Mouse (Mus musculus): ENCODE data around the gene Tradd. TPM values are rescaled to one million over a fixed set of nuclear protein-coding genes. Genes with fewer than 3 reads are reported as not detected.
A peak's percentile ranks its signal among the peaks of the same experiment; 100 is the strongest.
"Not testable (repeated sequence)": the region's sequence is repeated elsewhere in the genome, so short reads cannot be mapped to it uniquely, and the experiment has no call there.

Tradd gene
- polyA plus RNA-seq, 1 experiment: 7.9 TPM

- no peak for DNase-seq (ENCODE audit: low read depth)
- TF ChIP-seq POLR2A (IDR thresholded peaks at IDR 0.05; ENCODE audit: borderline replicate concordance, extremely low read depth, insufficient read depth, insufficient read length, poor library complexity, severe bottlenecking) (no peak), CTCF (IDR thresholded peaks at IDR 0.05; ENCODE audit: borderline replicate concordance, extremely low read depth, insufficient read depth, insufficient read length) (no peak)
These were observed 6.9 kb downstream of the Tradd start for GRCm38 (mm10) chr8:105257318-105258114.

- TF ChIP-seq CTCF (IDR thresholded peaks at IDR 0.05; ENCODE audit: borderline replicate concordance, extremely low read depth, insufficient read depth, insufficient read length): no peak
- TF ChIP-seq POLR2A (IDR thresholded peaks at IDR 0.05; ENCODE audit: borderline replicate concordance, extremely low read depth, insufficient read depth, insufficient read length, poor library complexity, severe bottlenecking): no peak
- no peak for DNase-seq (ENCODE audit: low read depth)
These were observed 9.5 kb downstream of the Tradd start, which contains the start of gene B3gnt9 for GRCm38 (mm10) chr8:105254966-105255350. Gene B3gnt9, minus strand, starts transcription at chr8:105255153.

GRCm38 (mm10) chr8:105254152-105254965 is 10.1 kb downstream of the Tradd start:
- TF ChIP-seq CTCF (IDR thresholded peaks at IDR 0.05; ENCODE audit: borderline replicate concordance, extremely low read depth, insufficient read depth, insufficient read length) (peak; percentile 85), POLR2A (IDR thresholded peaks at IDR 0.05; ENCODE audit: borderline replicate concordance, extremely low read depth, insufficient read depth, insufficient read length, poor library complexity, severe bottlenecking) (no peak)
- DNase-seq (ENCODE audit: low read depth): peak; percentile 94

- TF ChIP-seq CTCF (IDR thresholded peaks at IDR 0.05; ENCODE audit: borderline replicate concordance, extremely low read depth, insufficient read depth, insufficient read length) (no peak), POLR2A (IDR thresholded peaks at IDR 0.05; ENCODE audit: borderline replicate concordance, extremely low read depth, insufficient read depth, insufficient read length, poor library complexity, severe bottlenecking) (no peak)
- DNase-seq (ENCODE audit: low read depth): no peak
These were observed 10.7 kb downstream of the Tradd start for GRCm38 (mm10) chr8:105253766-105254151.

GRCm38 (mm10) chr8:105252680-105253537 is 11.5 kb downstream of the Tradd start:
- TF ChIP-seq CTCF (IDR thresholded peaks at IDR 0.05; ENCODE audit: borderline replicate concordance, extremely low read depth, insufficient read depth, insufficient read length) (no peak), POLR2A (IDR thresholded peaks at IDR 0.05; ENCODE audit: borderline replicate concordance, extremely low read depth, insufficient read depth, insufficient read length, poor library complexity, severe bottlenecking) (no peak)
- no peak for DNase-seq (ENCODE audit: low read depth)

- DNase-seq (ENCODE audit: low read depth): no peak
- TF ChIP-seq POLR2A (IDR thresholded peaks at IDR 0.05; ENCODE audit: borderline replicate concordance, extremely low read depth, insufficient read depth, insufficient read length, poor library complexity, severe bottlenecking): no peak
- TF ChIP-seq CTCF (IDR thresholded peaks at IDR 0.05; ENCODE audit: borderline replicate concordance, extremely low read depth, insufficient read depth, insufficient read length): no peak
These were observed 12.5 kb downstream of the Tradd start for GRCm38 (mm10) chr8:105251954-105252353.

DNA sequence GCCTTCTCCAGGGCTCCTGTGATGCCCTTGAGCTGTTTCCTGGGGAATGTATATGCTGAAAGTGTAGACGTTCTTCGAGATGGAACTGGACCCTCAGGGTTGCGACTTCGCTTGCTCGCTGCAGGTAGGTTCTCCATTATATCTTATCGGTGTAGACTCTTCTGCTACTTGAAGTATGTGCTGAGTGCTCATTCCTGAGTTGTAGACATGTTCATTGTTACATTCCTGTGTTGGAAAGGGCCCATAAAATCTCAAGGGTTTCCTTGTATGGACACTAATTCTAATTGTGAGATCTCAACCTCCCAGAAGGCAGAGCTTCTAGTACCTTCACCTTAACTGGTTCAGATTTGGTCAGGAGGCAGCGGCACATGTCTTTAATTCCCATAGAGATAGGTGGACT is 23.4 kb downstream of the Tradd start:
- TF ChIP-seq POLR2A (IDR thresholded peaks at IDR 0.05; ENCODE audit: borderline replicate concordance, extremely low read depth, insufficient read depth, insufficient read length, poor library complexity, severe bottlenecking): no peak
- TF ChIP-seq CTCF (IDR thresholded peaks at IDR 0.05; ENCODE audit: borderline replicate concordance, extremely low read depth, insufficient read depth, insufficient read length): no peak
- DNase-seq (ENCODE audit: low read depth): no peak

- TF ChIP-seq CTCF (IDR thresholded peaks at IDR 0.05; ENCODE audit: borderline replicate concordance, extremely low read depth, insufficient read depth, insufficient read length) (no peak), POLR2A (IDR thresholded peaks at IDR 0.05; ENCODE audit: borderline replicate concordance, extremely low read depth, insufficient read depth, insufficient read length, poor library complexity, severe bottlenecking) (no peak)
- no peak for DNase-seq (ENCODE audit: low read depth)
These were observed 26.8 kb downstream of the Tradd start for GRCm38 (mm10) chr8:105237442-105238142.

DNA sequence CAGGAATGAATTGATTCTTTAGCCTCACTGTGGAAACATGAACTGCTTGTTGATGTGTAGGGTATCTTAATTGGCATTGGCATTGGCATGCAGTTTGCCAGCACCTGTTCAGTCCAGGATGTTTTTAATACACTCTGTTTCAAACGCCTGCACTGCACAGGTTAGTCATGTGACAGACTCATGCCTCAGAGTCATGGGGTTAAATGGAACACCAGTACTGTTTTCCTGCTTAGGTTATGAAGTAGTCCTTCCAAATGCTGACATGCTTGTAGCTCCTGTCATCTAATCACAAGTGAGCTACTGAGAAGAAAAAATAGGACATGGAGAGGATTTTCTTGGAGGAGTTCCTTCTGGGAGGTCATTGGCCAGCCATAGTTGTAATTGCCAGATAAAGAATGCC is 29.2 kb downstream of the Tradd start:
- DNase-seq (ENCODE audit: low read depth): no peak
- no peak for TF ChIP-seq CTCF (IDR thresholded peaks at IDR 0.05; ENCODE audit: borderline replicate concordance, extremely low read depth, insufficient read depth, insufficient read length)
- no peak for TF ChIP-seq POLR2A (IDR thresholded peaks at IDR 0.05; ENCODE audit: borderline replicate concordance, extremely low read depth, insufficient read depth, insufficient read length, poor library complexity, severe bottlenecking)

DNA sequence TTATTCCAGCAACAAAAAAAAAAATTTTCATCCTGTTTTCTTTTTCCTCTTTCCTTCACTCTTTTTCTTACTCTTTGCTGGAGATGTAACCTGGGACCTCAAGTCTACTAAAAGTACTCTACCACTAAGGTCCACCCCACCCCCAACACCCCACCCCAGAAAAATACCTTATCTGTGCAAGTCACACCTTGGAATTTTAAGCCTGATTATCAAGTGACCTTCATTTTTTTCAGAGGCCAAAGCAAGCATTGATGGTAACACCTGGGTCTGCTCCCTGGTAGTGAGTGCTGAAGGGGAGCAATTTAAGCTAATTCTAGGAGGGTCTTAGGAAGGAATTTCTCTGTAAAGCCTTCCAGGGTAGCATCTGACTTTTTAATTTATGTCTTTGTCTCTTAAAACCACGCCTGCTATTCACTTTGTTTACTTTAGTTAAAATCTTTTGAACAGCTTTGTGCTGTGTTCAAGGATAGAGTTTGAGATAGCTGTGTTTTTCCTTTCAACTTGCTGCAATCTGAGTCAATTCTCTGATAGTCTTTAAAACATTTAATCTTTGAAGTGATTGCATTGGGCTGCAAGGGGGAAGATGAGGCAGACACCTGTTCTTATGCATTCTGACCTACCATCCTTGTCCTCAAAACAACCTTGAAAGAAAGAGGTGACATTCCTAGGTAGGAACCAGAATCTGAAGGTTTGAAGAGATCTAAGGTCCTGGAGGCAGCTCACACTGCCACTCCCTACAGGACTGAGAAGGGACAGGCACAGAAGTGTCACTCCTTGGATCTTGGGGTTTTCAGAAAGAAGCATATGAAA is 31.1 kb downstream of the Tradd start:
- TF ChIP-seq CTCF (IDR thresholded peaks at IDR 0.05; ENCODE audit: borderline replicate concordance, extremely low read depth, insufficient read depth, insufficient read length): no peak
- no peak for TF ChIP-seq POLR2A (IDR thresholded peaks at IDR 0.05; ENCODE audit: borderline replicate concordance, extremely low read depth, insufficient read depth, insufficient read length, poor library complexity, severe bottlenecking)
- no peak for DNase-seq (ENCODE audit: low read depth)

DNA sequence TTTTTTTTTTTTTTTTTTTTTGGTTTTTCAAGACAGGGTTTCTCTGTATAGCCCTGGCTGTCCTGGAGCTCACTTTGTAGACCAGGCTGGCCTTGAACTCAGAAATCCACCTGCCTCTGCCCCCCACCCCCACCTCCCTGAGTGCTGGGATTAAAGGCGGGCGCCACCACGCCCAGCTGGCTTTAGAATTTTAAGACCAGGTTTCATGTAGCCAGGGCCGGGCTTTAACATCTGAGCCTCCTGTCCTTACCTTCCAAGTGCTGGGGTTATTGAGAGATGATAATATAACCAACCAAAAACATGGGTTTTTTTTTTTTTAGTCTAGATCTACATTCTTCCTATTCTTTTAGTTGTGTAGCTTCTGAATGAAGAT is 32.1 kb downstream of the Tradd start:
- DNase-seq (ENCODE audit: low read depth): not testable (repeated sequence)
